Comparison of ENCODE assay signal across 7 mouse cellular contexts in the genomic region with DNA sequence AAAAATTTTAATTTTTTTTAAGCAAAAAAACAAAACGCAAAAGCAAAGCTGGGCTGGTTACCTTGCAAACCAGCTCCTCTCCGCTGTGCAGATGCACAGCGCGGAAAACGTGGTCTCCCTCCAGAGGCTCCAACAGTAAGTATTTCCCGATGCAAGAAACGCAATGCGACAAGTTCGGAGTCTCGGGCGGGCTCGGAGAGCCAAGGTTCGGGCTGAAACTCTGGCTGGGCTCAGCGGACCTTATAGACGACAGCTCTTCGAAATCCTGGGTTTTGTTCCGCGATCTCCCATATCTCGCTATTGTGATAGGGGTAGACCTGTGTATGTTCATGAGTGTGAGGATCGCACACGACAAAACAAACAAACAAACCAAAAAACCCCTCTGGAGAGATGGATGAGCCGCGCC. TPM values are rescaled to one million over a fixed set of nuclear protein-coding genes. Genes with fewer than 3 reads are reported as not detected.
A peak's percentile ranks its signal among the peaks of the same experiment; 100 is the strongest.
DNase-seq lines count a peak whose midpoint lies in the region; ATAC-seq lines count a peak whose summit lies in the region.

No protein-coding gene starts in this region.

- H3K4me2 ChIP-seq in kidney, embryonic 15.5 days, result peak overlapping the region; percentile 83
- peak overlapping the region; percentile 95 for H3K4me2 ChIP-seq in lung, embryonic 15.5 days

- peak overlapping the region; percentile 84 for H3K9ac ChIP-seq in kidney, embryonic 15.5 days
- peak overlapping the region; percentile 80 for H3K9ac ChIP-seq in lung, embryonic 15.5 days

- H3K9me3 ChIP-seq in heart, embryonic 10.5 days, result no peaks in the 10 kb centered on the region
- H3K9me3 ChIP-seq in kidney, embryonic 15.5 days (replicated peaks), result no peaks in the 10 kb centered on the region
- no peaks in the 10 kb centered on the region for H3K9me3 ChIP-seq in lung, embryonic 15.5 days

- H3K4me3 ChIP-seq in heart, embryonic 10.5 days, result peak overlapping the region; percentile 90
- peak overlapping the region; percentile 81 for H3K4me3 ChIP-seq in kidney, embryonic 15.5 days (replicated peaks)
- peak overlapping the region; percentile 69 for H3K4me3 ChIP-seq in lung, embryonic 15.5 days

- peak overlapping the region; percentile 95 for H3K27ac ChIP-seq in heart, embryonic 10.5 days
- peak overlapping the region; percentile 97 for H3K27ac ChIP-seq in kidney, embryonic 15.5 days
- peak overlapping the region; percentile 87 for H3K27ac ChIP-seq in lung, embryonic 15.5 days

- H3K27me3 ChIP-seq in heart, embryonic 10.5 days (ENCODE audit: insufficient read depth, poor library complexity, severe bottlenecking), result no peaks in the 10 kb centered on the region
- no peaks in the 10 kb centered on the region for H3K27me3 ChIP-seq in kidney, embryonic 15.5 days
- no peaks in the 10 kb centered on the region for H3K27me3 ChIP-seq in lung, embryonic 15.5 days

- 0 out of 2 replicates have a peak, but pooled peaks have one; percentile 4 for ATAC-seq in kidney, embryonic 15.5 days (replicated peaks; ENCODE audit: low FRiP score)
- no peak for ATAC-seq in lung, embryonic 15.5 days (ENCODE audit: borderline replicate concordance, extremely low read depth, low FRiP score, low TSS enrichment)

- WGBS in heart, embryonic 10.5 days, result under 1% methylated on average over 23 of the region's 23 CpGs
- under 1% methylated on average over 23 of the region's 23 CpGs for WGBS in kidney, embryonic 15.5 days
- WGBS in lung, embryonic 15.5 days, result under 1% methylated on average over 23 of the region's 23 CpGs

- H3K36me3 ChIP-seq in heart, embryonic 10.5 days, result 0 out of 2 replicates have a peak, but pooled peaks cover 3% of the 10 kb centered on the region
- H3K36me3 ChIP-seq in kidney, embryonic 15.5 days, result no peaks in the 10 kb centered on the region
- no peaks in the 10 kb centered on the region for H3K36me3 ChIP-seq in lung, embryonic 15.5 days

- DNase-seq in urinary bladder, postnatal 14 days (ENCODE audit: low spot score), result peak; percentile 34
- DNase-seq in urinary bladder, postnatal 10 days (ENCODE audit: low spot score), result no peak
- peak; percentile 31 for DNase-seq in c-Kit-positive CD71-positive TER-119-negative erythroid progenitor cells, embryonic 14.5 days (ENCODE audit: low read depth)
- DNase-seq in heart, embryonic 10.5 days (ENCODE audit: low spot score), result peak; percentile 73
- DNase-seq in right cerebral cortex, adult 2 months (ENCODE audit: low spot score in 2 of 2), result peak; percentile 56 to 58

- peaks cover 35% of the 10 kb centered on the region for H3K4me1 ChIP-seq in heart, embryonic 10.5 days
- peaks cover 38% of the 10 kb centered on the region for H3K4me1 ChIP-seq in kidney, embryonic 15.5 days
- peaks cover 29% of the 10 kb centered on the region for H3K4me1 ChIP-seq in lung, embryonic 15.5 days

RNA-seq across cellular contexts. Expression of a gene that starts 1.5 kb away (rescaled TPM):
- polyA plus RNA-seq in heart, embryonic 10.5 days (2016; fragmentation: Nextera tagmentation; extraction: Ambion mirVana), result 30.8 and 61.0 TPM in 2 replicates
- polyA plus RNA-seq in kidney, embryonic 15.5 days (2015; fragmentation: Nextera tagmentation; extraction: Ambion mirVana), result 54.8 and 56.1 TPM in 2 replicates
- polyA plus RNA-seq in lung, embryonic 15.5 days (2015; fragmentation: Nextera tagmentation; extraction: Ambion mirVana), result 24.1 and 24.8 TPM in 2 replicates
